Mouse (Mus musculus): ENCODE results near the gene Dnmt3l. TPM values are rescaled to one million over a fixed set of nuclear protein-coding genes. Genes with fewer than 3 reads are reported as not detected.

Gene Dnmt3l
- polyA plus RNA-seq (2014; fragmentation: Nextera tagmentation; extraction: Ambion mirVana) = not detected in 2 replicates

DNA sequence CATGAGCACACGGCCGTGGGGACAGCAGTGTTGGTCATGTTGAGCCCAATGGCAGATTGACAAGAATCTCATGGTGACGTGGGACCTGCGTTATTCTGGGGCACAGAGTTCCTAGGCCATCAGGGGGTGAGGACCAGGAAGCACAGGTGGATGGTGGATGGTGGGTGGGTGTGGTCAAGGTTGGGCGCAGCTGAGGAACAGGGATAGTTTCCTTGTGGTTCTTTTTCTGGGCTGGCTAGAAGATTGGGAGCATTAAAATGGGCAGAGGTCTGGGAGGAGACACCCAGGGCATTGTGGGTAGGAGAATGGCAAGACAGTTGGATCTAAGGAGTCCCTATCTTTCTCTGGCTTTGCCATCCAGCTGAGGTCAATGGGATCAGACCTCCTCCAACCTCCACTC lies at the start of gene Dnmt3l:
Dnmt3l (plus strand) TSS at position 301 of the 400 bp plus-strand sequence.
- ATAC-seq (replicated peaks; ENCODE audit: low FRiP score) (no peak), DNase-seq (ENCODE audit: low spot score) (no peak)
- Histone ChIP-seq H3K4me1 (replicated peaks; ENCODE audit: control insufficient read depth, insufficient read depth, low read length) (0 out of 2 replicates have a peak, but pooled peaks cover 3% of the 10 kb centered on the region), H3K36me3 (ENCODE audit: control insufficient read depth, insufficient read depth, low read length) (no peaks in the 10 kb centered on the region), H3K4me2 (ENCODE audit: low read depth, low read length, severe bottlenecking) (no peak within 1 kb of the TSS), H3K27ac (ENCODE audit: low read depth, low read length) (no peak within 1 kb of the TSS), H3K9ac (ENCODE audit: low read length) (no peak within 1 kb of the TSS), H3K9me3 (ENCODE audit: control insufficient read depth, low read length) (no peaks in the 10 kb centered on the region), H3K4me3 (ENCODE audit: low read depth, low read length) (no peak within 1 kb of the TSS), H3K27me3 (ENCODE audit: control insufficient read depth, insufficient read depth, low read length) (no peaks in the 10 kb centered on the region)
- WGBS = 87% methylated on average over 5 of the region's 5 CpGs

DNA sequence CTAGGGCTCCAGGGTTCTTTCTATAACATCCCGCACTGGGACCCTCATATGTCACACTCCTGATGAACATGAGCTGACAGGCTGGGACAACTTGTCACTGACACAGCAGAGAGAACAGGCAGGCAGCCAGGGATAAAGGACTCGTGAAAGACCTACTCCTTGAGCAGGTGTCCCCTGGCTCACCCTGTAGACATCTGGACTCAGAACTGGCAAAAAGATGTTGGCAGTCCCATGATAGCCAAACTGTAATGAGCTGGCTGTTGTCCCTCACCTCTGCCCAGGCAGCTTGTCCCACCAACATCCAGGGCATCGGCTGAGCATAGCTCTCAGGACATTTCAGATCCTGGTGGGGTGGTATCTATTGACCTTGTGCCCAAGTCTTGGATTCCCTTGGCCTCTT lies 46.1 kb upstream of the Dnmt3l start:
- DNase-seq (ENCODE audit: low spot score) = no peak
- Histone ChIP-seq H3K27ac (ENCODE audit: low read depth, low read length) (no peak overlapping the region), H3K36me3 (ENCODE audit: control insufficient read depth, insufficient read depth, low read length) (peaks cover 11% of the 10 kb centered on the region; the same call in 1 of the 2 replicates), H3K27me3 (ENCODE audit: control insufficient read depth, insufficient read depth, low read length) (no peaks in the 10 kb centered on the region), H3K4me3 (ENCODE audit: low read depth, low read length) (no peak overlapping the region), H3K9ac (ENCODE audit: low read length) (no peak overlapping the region), H3K4me1 (replicated peaks; ENCODE audit: control insufficient read depth, insufficient read depth, low read length) (no peaks in the 10 kb centered on the region), H3K9me3 (ENCODE audit: control insufficient read depth, low read length) (no peaks in the 10 kb centered on the region), H3K4me2 (ENCODE audit: low read depth, low read length, severe bottlenecking) (no peak overlapping the region)
- ATAC-seq (replicated peaks; ENCODE audit: low FRiP score) = no peak
- whole genome bisulfite sequencing = 88% methylated on average over 3 of the region's 3 CpGs

GRCm38 (mm10) chr10:78000200-78000599 lies 41.5 kb upstream of the Dnmt3l start:
- Histone ChIP-seq H3K4me1 (replicated peaks; ENCODE audit: control insufficient read depth, insufficient read depth, low read length) (no peaks in the 10 kb centered on the region), H3K9me3 (ENCODE audit: control insufficient read depth, low read length) (no peaks in the 10 kb centered on the region), H3K27ac (ENCODE audit: low read depth, low read length) (no peak overlapping the region), H3K9ac (ENCODE audit: low read length) (no peak overlapping the region), H3K36me3 (ENCODE audit: control insufficient read depth, insufficient read depth, low read length) (peaks cover 7% of the 10 kb centered on the region; the same call in 1 of the 2 replicates), H3K27me3 (ENCODE audit: control insufficient read depth, insufficient read depth, low read length) (no peaks in the 10 kb centered on the region), H3K4me2 (ENCODE audit: low read depth, low read length, severe bottlenecking) (no peak overlapping the region), H3K4me3 (ENCODE audit: low read depth, low read length) (no peak overlapping the region)
- no peak for DNase-seq (ENCODE audit: low spot score)
- 92% methylated on average over 5 of the region's 5 CpGs for WGBS
- no peak for ATAC-seq (replicated peaks; ENCODE audit: low FRiP score)

GRCm38 (mm10) chr10:78001796-78002195 lies 40.0 kb upstream of the Dnmt3l start:
- DNase-seq (ENCODE audit: low spot score) = no peak
- Histone ChIP-seq H3K27me3 (ENCODE audit: control insufficient read depth, insufficient read depth, low read length) (no peaks in the 10 kb centered on the region), H3K4me1 (replicated peaks; ENCODE audit: control insufficient read depth, insufficient read depth, low read length) (peaks cover 2% of the 10 kb centered on the region; the same call in 1 of the 2 replicates), H3K36me3 (ENCODE audit: control insufficient read depth, insufficient read depth, low read length) (peaks cover 7% of the 10 kb centered on the region; the same call in 1 of the 2 replicates), H3K27ac (ENCODE audit: low read depth, low read length) (no peak overlapping the region), H3K4me2 (ENCODE audit: low read depth, low read length, severe bottlenecking) (no peak overlapping the region), H3K9me3 (ENCODE audit: control insufficient read depth, low read length) (no peaks in the 10 kb centered on the region), H3K9ac (ENCODE audit: low read length) (no peak overlapping the region), H3K4me3 (ENCODE audit: low read depth, low read length) (no peak overlapping the region)
- ATAC-seq (replicated peaks; ENCODE audit: low FRiP score) = no peak
- 90% methylated on average over 11 of the region's 11 CpGs for WGBS

- no peak for ATAC-seq (replicated peaks; ENCODE audit: low FRiP score)
- Histone ChIP-seq H3K4me2 (ENCODE audit: low read depth, low read length, severe bottlenecking) (no peak overlapping the region), H3K27me3 (ENCODE audit: control insufficient read depth, insufficient read depth, low read length) (no peaks in the 10 kb centered on the region), H3K27ac (ENCODE audit: low read depth, low read length) (no peak overlapping the region), H3K4me3 (ENCODE audit: low read depth, low read length) (no peak overlapping the region), H3K4me1 (replicated peaks; ENCODE audit: control insufficient read depth, insufficient read depth, low read length) (peaks cover 6% of the 10 kb centered on the region; the same call in 1 of the 2 replicates), H3K36me3 (ENCODE audit: control insufficient read depth, insufficient read depth, low read length) (peaks cover 7% of the 10 kb centered on the region; the same call in 1 of the 2 replicates), H3K9ac (ENCODE audit: low read length) (no peak overlapping the region), H3K9me3 (ENCODE audit: control insufficient read depth, low read length) (no peaks in the 10 kb centered on the region)
- WGBS = 98% methylated on average over 2 of the region's 2 CpGs
- no peak for DNase-seq (ENCODE audit: low spot score)
Observed at GRCm38 (mm10) chr10:78002316-78002715, 39.4 kb upstream of the Dnmt3l start.

DNA sequence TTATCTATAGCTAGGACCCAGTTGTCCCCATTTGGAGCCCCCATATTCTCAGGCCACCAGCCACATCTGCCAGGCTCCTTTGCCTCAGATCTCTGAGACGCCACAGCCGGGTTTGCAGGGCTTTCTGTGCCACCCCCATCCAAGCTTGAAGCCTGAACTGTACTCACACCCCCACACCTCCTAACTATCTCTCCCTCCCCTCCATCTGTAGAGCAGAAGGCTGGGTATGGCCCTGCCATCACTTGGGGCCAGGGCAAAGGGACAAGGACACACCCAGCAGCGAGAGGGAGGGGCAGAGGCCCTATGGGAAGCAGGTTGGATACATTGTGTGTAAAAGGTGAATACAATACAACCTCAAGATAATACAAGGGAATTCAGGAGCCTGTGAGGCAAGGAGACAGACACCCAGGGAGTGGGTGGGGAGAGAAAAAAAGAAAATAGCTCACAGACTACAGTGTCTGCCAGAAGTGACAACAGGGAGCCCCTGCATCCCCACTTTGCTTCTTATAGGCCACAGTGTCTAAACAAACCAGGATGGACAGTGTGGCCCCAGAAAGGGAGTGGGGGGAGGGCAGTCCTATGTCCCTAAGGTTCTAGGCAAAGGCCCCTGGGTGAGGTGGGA lies 37.2 kb upstream of the Dnmt3l start:
- WGBS = 83% methylated on average over 3 of the region's 3 CpGs
- Histone ChIP-seq H3K27ac (ENCODE audit: low read depth, low read length) (no peak overlapping the region), H3K4me1 (replicated peaks; ENCODE audit: control insufficient read depth, insufficient read depth, low read length) (peaks cover 19% of the 10 kb centered on the region; the same call in 1 of the 2 replicates), H3K36me3 (ENCODE audit: control insufficient read depth, insufficient read depth, low read length) (peaks cover 5% of the 10 kb centered on the region; the same call in 1 of the 2 replicates), H3K4me3 (ENCODE audit: low read depth, low read length) (no peak overlapping the region), H3K27me3 (ENCODE audit: control insufficient read depth, insufficient read depth, low read length) (no peaks in the 10 kb centered on the region), H3K4me2 (ENCODE audit: low read depth, low read length, severe bottlenecking) (no peak overlapping the region), H3K9ac (ENCODE audit: low read length) (no peak overlapping the region), H3K9me3 (ENCODE audit: control insufficient read depth, low read length) (no peaks in the 10 kb centered on the region)
- DNase-seq (ENCODE audit: low spot score) (no peak), ATAC-seq (replicated peaks; ENCODE audit: low FRiP score) (no peak)

DNA sequence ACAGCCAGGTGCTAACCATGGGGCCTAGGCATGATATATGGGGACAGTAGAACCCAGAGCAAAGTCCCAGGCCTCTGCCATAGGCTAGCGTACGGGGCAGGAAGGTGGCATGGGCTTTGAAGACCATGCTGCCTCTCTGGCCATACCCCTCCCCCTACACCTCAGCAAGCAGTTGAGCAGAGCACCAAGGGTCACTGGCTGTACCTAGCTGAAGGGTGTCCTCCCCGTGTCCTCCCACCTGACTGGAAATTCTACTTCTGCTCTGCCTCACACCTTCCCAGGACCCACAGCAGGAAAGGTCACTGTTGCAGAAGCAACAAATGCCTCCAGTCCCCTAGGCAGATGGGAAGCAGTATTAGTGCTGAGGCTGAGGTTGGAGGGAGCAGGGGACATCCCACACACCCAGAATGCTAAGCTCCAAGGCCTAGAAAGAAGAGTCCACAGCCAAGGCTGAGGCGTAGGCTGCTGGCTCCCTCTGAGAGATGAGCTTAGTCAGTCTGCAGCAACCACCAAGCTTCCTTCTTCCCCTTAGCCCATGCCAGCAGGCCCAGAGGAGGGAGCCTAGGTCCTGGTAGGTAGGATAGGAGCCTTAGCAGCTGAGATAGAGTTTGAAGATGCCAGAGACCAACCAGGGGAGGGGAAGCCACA lies 35.8 kb upstream of the Dnmt3l start:
- Histone ChIP-seq H3K4me1 (replicated peaks; ENCODE audit: control insufficient read depth, insufficient read depth, low read length) (peaks cover 19% of the 10 kb centered on the region; the same call in 1 of the 2 replicates), H3K27ac (ENCODE audit: low read depth, low read length) (no peak overlapping the region), H3K4me2 (ENCODE audit: low read depth, low read length, severe bottlenecking) (no peak overlapping the region), H3K9ac (ENCODE audit: low read length) (peak overlapping the region; percentile 27; the same call in 1 of the 2 replicates), H3K36me3 (ENCODE audit: control insufficient read depth, insufficient read depth, low read length) (no peaks in the 10 kb centered on the region; the same call in 1 of the 2 replicates), H3K4me3 (ENCODE audit: low read depth, low read length) (no peak overlapping the region), H3K27me3 (ENCODE audit: control insufficient read depth, insufficient read depth, low read length) (no peaks in the 10 kb centered on the region; the same call in 1 of the 2 replicates), H3K9me3 (ENCODE audit: control insufficient read depth, low read length) (no peaks in the 10 kb centered on the region)
- no peak for DNase-seq (ENCODE audit: low spot score)
- ATAC-seq (replicated peaks; ENCODE audit: low FRiP score) = no peak
- 83% methylated on average over 4 of the region's 4 CpGs for WGBS

- no peak for ATAC-seq (replicated peaks; ENCODE audit: low FRiP score)
- no peak overlapping the region for H3K4me3 ChIP-seq (ENCODE audit: low read depth, low read length)
- H3K4me1 ChIP-seq (replicated peaks; ENCODE audit: control insufficient read depth, insufficient read depth, low read length) = peaks cover 19% of the 10 kb centered on the region; the same call in 1 of the 2 replicates
- H3K27me3 ChIP-seq (ENCODE audit: control insufficient read depth, insufficient read depth, low read length) = no peaks in the 10 kb centered on the region; the same call in 1 of the 2 replicates
- whole genome bisulfite sequencing = 41% methylated on average over 7 of the region's 7 CpGs
- peak overlapping the region; percentile 27; the same call in 1 of the 2 replicates for H3K9ac ChIP-seq (ENCODE audit: low read length)
- DNase-seq (ENCODE audit: low spot score) = no peak
- H3K27ac ChIP-seq (ENCODE audit: low read depth, low read length) = no peak overlapping the region
- H3K9me3 ChIP-seq (ENCODE audit: control insufficient read depth, low read length) = no peaks in the 10 kb centered on the region
- peak overlapping the region; percentile 85; the same call in 1 of the 2 replicates for H3K4me2 ChIP-seq (ENCODE audit: low read depth, low read length, severe bottlenecking)
- no peaks in the 10 kb centered on the region; the same call in 1 of the 2 replicates for H3K36me3 ChIP-seq (ENCODE audit: control insufficient read depth, insufficient read depth, low read length)
Observed at GRCm38 (mm10) chr10:78007203-78007602, 34.5 kb upstream of the Dnmt3l start.
